Mouse (Mus musculus) effector memory CD4-positive, alpha-beta T cell, adult 5 months (primary cell): Measurements from ENCODE around the gene Suclg2. TPM values are rescaled to one million over a fixed set of nuclear protein-coding genes. Genes with fewer than 3 reads are reported as not detected.

Source experiments
- polyA plus RNA-seq: library from polyadenylated mRNA; unstranded; fragments of 100-300 nt; shearing (Covaris generic); gene quantifications from one replicate; pipeline ENCODE4 v1.2.1, GENCODE M21; 2017

Gene Suclg2
- polyA plus RNA-seq, result 36.9 TPM

DNA sequence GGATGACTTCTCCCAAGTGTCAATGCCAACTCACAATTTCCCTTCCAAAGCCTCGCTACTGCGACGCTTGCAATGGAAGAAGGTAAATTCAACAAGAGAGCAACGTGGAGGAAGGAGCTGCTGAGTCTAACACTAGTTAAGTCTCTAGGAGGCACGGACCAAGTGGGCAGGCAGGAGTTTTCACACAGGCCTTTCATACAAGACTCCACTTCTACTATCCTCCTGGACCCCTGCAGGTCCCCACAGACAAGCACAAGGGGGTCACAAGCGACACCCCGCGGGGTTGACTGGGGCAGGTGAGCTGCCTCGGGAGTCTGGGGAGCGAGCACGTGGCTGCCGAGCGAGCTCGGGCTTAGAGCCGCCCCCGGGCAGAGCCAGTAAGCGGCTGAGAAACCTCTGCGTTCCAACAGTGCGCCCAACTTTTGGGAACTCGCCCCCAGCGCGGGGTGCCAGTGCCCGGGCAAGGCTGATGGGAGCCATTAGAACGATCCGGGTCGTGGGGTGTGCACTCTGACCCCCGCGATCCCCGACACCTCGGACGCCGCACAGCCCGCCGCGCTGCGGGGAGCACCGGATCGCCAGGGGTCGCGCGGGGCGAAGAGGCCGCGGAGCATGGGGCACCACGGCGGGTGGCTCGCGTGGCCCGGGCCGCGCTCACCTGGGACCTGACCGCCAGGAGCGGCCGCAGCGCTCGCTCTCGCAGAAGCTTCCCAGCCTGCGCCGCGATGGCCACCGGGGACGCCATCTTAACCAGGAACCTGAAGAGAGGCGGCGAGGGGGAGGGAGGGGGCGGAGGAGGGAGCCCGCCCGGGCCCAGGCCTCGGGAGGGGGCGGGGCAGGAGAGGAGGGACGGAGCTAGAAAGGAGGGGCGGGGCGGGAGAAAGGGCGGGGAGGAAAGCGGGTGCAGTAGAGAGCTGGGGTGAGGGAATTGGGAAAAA, at the start of gene Suclg2:
Gene Suclg2, minus strand, starts transcription at position 770 of the 938 bp plus-strand sequence.

